22 mouse cellular contexts compared by ENCODE assay signal in the genomic region with DNA sequence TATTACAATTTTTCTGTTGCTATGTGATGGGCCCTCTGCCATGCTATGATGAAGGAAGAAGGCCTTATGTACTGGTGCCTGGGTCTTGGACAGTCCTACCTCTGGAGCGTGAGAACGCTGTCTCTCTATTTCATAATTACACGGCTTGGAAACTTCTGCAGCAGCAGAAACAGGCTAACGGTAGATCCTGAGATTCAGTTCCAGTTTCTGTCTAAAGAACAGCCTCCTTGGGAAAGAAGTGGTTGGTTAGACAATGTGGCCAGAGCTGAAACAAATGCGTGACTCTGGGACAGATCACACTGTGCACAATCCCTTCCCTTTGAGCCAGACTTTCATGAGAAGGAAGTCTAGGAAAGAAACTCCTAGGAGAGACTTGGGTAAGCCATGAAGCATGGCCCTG.
DNase-seq lines count a peak whose midpoint lies in the region; ATAC-seq and TF ChIP-seq lines count a peak whose summit lies in the region.
"Had no signal": no experiment of that assay in that cellular context is flagged by ENCODE, and none has a peak within 500 bp of the region (broad histone marks: within the 10 kb centered on the region; RNA-seq: fewer than 3 reads in every experiment).

No protein-coding gene starts in this region.

- TF ChIP-seq CTCF in small intestine, adult 2 months (IDR thresholded peaks at IDR 0.05; ENCODE audit: extremely low read depth, insufficient read length, insufficient replicate concordance, low read depth, low read length) = no peak

- H3K36me3 ChIP-seq in small intestine, adult 2 months (ENCODE audit: control insufficient read depth, insufficient read depth, low read length) = no peaks in the 10 kb centered on the region
- H3K36me3 ChIP-seq: embryonic facial prominence, embryonic 13.5 days; embryonic facial prominence, embryonic 15.5 days; forebrain, embryonic 10.5 days; forebrain, embryonic 12.5 days had no signal

- ATAC-seq in common myeloid progenitor, adult 5-6 weeks (replicated peaks; ENCODE audit: low read depth, poor library complexity, severe bottlenecking) = peak; percentile 46
- ATAC-seq in granulocyte monocyte progenitor cell, adult 5-6 weeks (replicated peaks; ENCODE audit: poor library complexity, severe bottlenecking) = peak; percentile 73
- ATAC-seq in megakaryocyte progenitor cell, adult 5-6 weeks (replicated peaks; ENCODE audit: poor library complexity) = peak; percentile 76
- ATAC-seq: forebrain, embryonic 14.5 days; forebrain, embryonic 16.5 days had no signal

- no peak for DNase-seq in layer of hippocampus, adult 8-10 months (ENCODE audit: low spot score in 2 of 2)
- no peak for DNase-seq in adrenal gland, adult 2 months
- no peak for DNase-seq in lung, postnatal 36 days
- DNase-seq: adrenal gland, postnatal 10 days; adrenal gland, postnatal 25 days; cerebellum, adult 11 months; cerebellum, adult 18-20 months; cerebellum, adult 8-10 months; cerebellum, adult 9-11 months; cerebellum, postnatal 14 days; cerebellum, postnatal 36 days had no signal

- H3K4me1 ChIP-seq in small intestine, adult 2 months (ENCODE audit: control insufficient read depth, insufficient read depth, insufficient read length, low read length) = peaks cover 7% of the 10 kb centered on the region
- H3K4me1 ChIP-seq: forebrain, embryonic 12.5 days had no signal

- H3K27me3 ChIP-seq in small intestine, adult 2 months (ENCODE audit: control insufficient read depth, insufficient read depth, low read length) = no peaks in the 10 kb centered on the region
- H3K27me3 ChIP-seq: embryonic facial prominence, embryonic 13.5 days; embryonic facial prominence, embryonic 15.5 days; forebrain, embryonic 12.5 days had no signal

- peak overlapping the region; percentile 18; the same call in 1 of the 2 replicates for H3K27ac ChIP-seq in small intestine, adult 2 months (ENCODE audit: insufficient read depth, low read depth, low read length)
- H3K27ac ChIP-seq: embryonic facial prominence, embryonic 13.5 days; embryonic facial prominence, embryonic 15.5 days; forebrain, embryonic 10.5 days; forebrain, embryonic 12.5 days had no signal

- no peak overlapping the region for H3K4me3 ChIP-seq in small intestine, adult 2 months (ENCODE audit: low read depth, low read length)
- H3K4me3 ChIP-seq: embryonic facial prominence, embryonic 13.5 days; embryonic facial prominence, embryonic 15.5 days; erythroblast, embryonic 14.5 days; forebrain, embryonic 10.5 days; forebrain, embryonic 12.5 days had no signal

- 93% methylated on average over 5 of the region's 5 CpGs for WGBS in small intestine, adult 2 months

- no peak for TF ChIP-seq POLR2A in small intestine, adult 2 months (IDR thresholded peaks at IDR 0.05; ENCODE audit: low read depth, low read length)
